Mouse (Mus musculus): ENCODE measurements around the gene Gprc5b. TPM values are rescaled to one million over a fixed set of nuclear protein-coding genes. Genes with fewer than 3 reads are reported as not detected.
A peak's percentile ranks its signal among the peaks of the same experiment; 100 is the strongest.

Gene Gprc5b
- total RNA-seq, 2 experiments from 2014 or later = 53.3 to 66.6 TPM

GRCm38 (mm10) chr7:118991341-118991884 is 3.6 kb downstream of the Gprc5b start:
- no peak for DNase-seq (ENCODE audit: low spot score in 2 of 2)

GRCm38 (mm10) chr7:118990282-118990681 is 4.7 kb downstream of the Gprc5b start:
- no peak for DNase-seq (ENCODE audit: low spot score in 2 of 2)

- DNase-seq (ENCODE audit: low spot score in 2 of 2) = no peak
Measured at GRCm38 (mm10) chr7:118989275-118989856, 5.6 kb downstream of the Gprc5b start.

- DNase-seq (ENCODE audit: low spot score in 2 of 2) = no peak
Measured at GRCm38 (mm10) chr7:118986369-118986768, 8.6 kb downstream of the Gprc5b start.

- DNase-seq (ENCODE audit: low spot score in 2 of 2) = no peak
Measured at GRCm38 (mm10) chr7:118985786-118986185, 9.2 kb downstream of the Gprc5b start.

- no peak for DNase-seq (ENCODE audit: low spot score in 2 of 2)
Measured at GRCm38 (mm10) chr7:118983961-118984360, 11.1 kb downstream of the Gprc5b start.

GRCm38 (mm10) chr7:118982586-118982985 is 12.4 kb downstream of the Gprc5b start:
- no peak for DNase-seq (ENCODE audit: low spot score in 2 of 2)

- DNase-seq (ENCODE audit: low spot score in 2 of 2) = no peak
Measured at GRCm38 (mm10) chr7:118981831-118982230, 13.2 kb downstream of the Gprc5b start.

- DNase-seq (ENCODE audit: low spot score in 2 of 2) = no peak
Measured at GRCm38 (mm10) chr7:118981346-118981745, 13.7 kb downstream of the Gprc5b start.

GRCm38 (mm10) chr7:118979708-118980107 is 15.3 kb downstream of the Gprc5b start:
- DNase-seq (ENCODE audit: low spot score in 2 of 2) = no peak

- no peak for DNase-seq (ENCODE audit: low spot score in 2 of 2)
Measured at GRCm38 (mm10) chr7:118979121-118979520, 15.9 kb downstream of the Gprc5b start.

- no peak for DNase-seq (ENCODE audit: low spot score in 2 of 2)
Measured at GRCm38 (mm10) chr7:118977167-118977543, 17.9 kb downstream of the Gprc5b start.

- DNase-seq (ENCODE audit: low spot score in 2 of 2) = no peak
Measured at GRCm38 (mm10) chr7:118976414-118977166, 18.4 kb downstream of the Gprc5b start.

- no peak for DNase-seq (ENCODE audit: low spot score in 2 of 2)
Measured at GRCm38 (mm10) chr7:118975837-118976236, 19.2 kb downstream of the Gprc5b start.

- DNase-seq (ENCODE audit: low spot score in 2 of 2) = peak in 1 of 2 experiments; percentile 17
Measured at GRCm38 (mm10) chr7:118973377-118973776, 21.6 kb downstream of the Gprc5b start.

- DNase-seq (ENCODE audit: low spot score in 2 of 2) = no peak
Measured at GRCm38 (mm10) chr7:118972306-118972705, 22.7 kb downstream of the Gprc5b start.

- DNase-seq (ENCODE audit: low spot score in 2 of 2) = no peak
Measured at GRCm38 (mm10) chr7:118971499-118971898, 23.5 kb downstream of the Gprc5b start.

GRCm38 (mm10) chr7:118968870-118969269 is 26.1 kb downstream of the Gprc5b start:
- no peak for DNase-seq (ENCODE audit: low spot score in 2 of 2)

GRCm38 (mm10) chr7:118965198-118965597 is 29.8 kb downstream of the Gprc5b start:
- DNase-seq (ENCODE audit: low spot score in 2 of 2) = no peak

- DNase-seq (ENCODE audit: low spot score in 2 of 2) = no peak
Measured at GRCm38 (mm10) chr7:118964777-118965176, 30.2 kb downstream of the Gprc5b start.

GRCm38 (mm10) chr7:118959209-118959608 is 35.8 kb downstream of the Gprc5b start:
- no peak for DNase-seq (ENCODE audit: low spot score in 2 of 2)

- no peak for DNase-seq (ENCODE audit: low spot score in 2 of 2)
Measured at GRCm38 (mm10) chr7:118956616-118957246, 38.3 kb downstream of the Gprc5b start.

Measured in adrenal gland, postnatal 4 days (tissue).